Mouse (Mus musculus) urinary bladder, postnatal 14 days (tissue): Measurements from ENCODE around the gene Aqp7.

ENCODE experiments used
- DNase-seq: peaks from one replicate; pipeline ENCODE4 v3.0.0; 2021; ENCODE audit warnings: low spot score

Aqp7 gene

GRCm38 (mm10) chr4:41000271-41000670 is 47.7 kb downstream of the Aqp7 start:
- DNase-seq: no peak

GRCm38 (mm10) chr4:40997916-40998315 is 50.0 kb downstream of the Aqp7 start:
- DNase-seq: no peak

- DNase-seq: no peak
Measured at GRCm38 (mm10) chr4:40996302-40996701, 51.6 kb downstream of the Aqp7 start.

- no peak for DNase-seq
Measured at GRCm38 (mm10) chr4:40989633-40990032, 58.3 kb downstream of the Aqp7 start.

- no peak for DNase-seq
Measured at GRCm38 (mm10) chr4:40983686-40984085, 64.3 kb downstream of the Aqp7 start.
